Mouse (Mus musculus): Measurements from ENCODE around the gene Glb1l. TPM values are rescaled to one million over a fixed set of nuclear protein-coding genes. Genes with fewer than 3 reads are reported as not detected.
A peak's percentile ranks its signal among the peaks of the same experiment; 100 is the strongest.

Glb1l gene
- total and polyA plus RNA-seq, 3 experiments = 2.4 to 10.8 (median 3.6) TPM

GRCm38 (mm10) chr1:75168472-75169464 is 41.8 kb downstream of the Glb1l start, which contains the start of gene Zfand2b (continued):
- TF ChIP-seq HCFC1 (IDR thresholded peaks at IDR 0.05; ENCODE audit: low read depth, low read length) (peak; percentile 56), E2F4 (IDR thresholded peaks at IDR 0.05; ENCODE audit: insufficient replicate concordance, low read depth, low read length) (0 out of 2 replicates have a peak, but pooled peaks have one; percentile 60), RAD21 (IDR thresholded peaks at IDR 0.05; ENCODE audit: low read depth, low read length) (no peak; the same call in 1 of the 2 replicates), JUND (conservative IDR thresholded peaks at IDR 0.05; ENCODE audit: low read depth, low read length) (no peak), RCOR1 (conservative IDR thresholded peaks at IDR 0.05; ENCODE audit: low read depth, low read length) (0 out of 2 replicates have a peak, but pooled peaks have one; percentile 44), KAT2A (IDR thresholded peaks at IDR 0.05; ENCODE audit: insufficient replicate concordance, low read length) (peak; percentile 60; the same call in 1 of the 2 replicates), NELFE (IDR thresholded peaks at IDR 0.05; ENCODE audit: low read depth, low read length) (peak; percentile 78; the same call in 1 of the 2 replicates)

- Histone ChIP-seq H3K9me3 (replicated peaks; ENCODE audit: low read length) (no peaks in the 10 kb centered on the region), H3K4me1 (ENCODE audit: control insufficient read depth in 1 of 2, insufficient read depth in 2 of 2) (peaks cover 6 to 25% of the 10 kb centered on the region in 2 experiments), H3K9ac (ENCODE audit: insufficient read depth, low read depth) (peak overlapping the region; percentile 71), H3K36me3 (replicated peaks in 1 of 2; ENCODE audit: control insufficient read depth in 1 of 2, insufficient read depth in 1 of 2, low read length in 1 of 2) (peaks cover 32 to 36% of the 10 kb centered on the region in 2 experiments), H3K27ac (ENCODE audit: insufficient read depth, low read depth) (peak overlapping the region; percentile 38; the same call in 1 of the 2 replicates), H3K4me3 (replicated peaks in 1 of 3; ENCODE audit: low read depth in 2 of 3, low read length in 2 of 3, poor library complexity in 1 of 3) (peak overlapping the region; percentile 41 to 67 (median 51)), H3K79me2 (replicated peaks; ENCODE audit: control insufficient read depth, extremely low read depth, insufficient read depth, poor library complexity, severe bottlenecking) (no peaks in the 10 kb centered on the region), H3K27me3 (replicated peaks) (no peaks in the 10 kb centered on the region), H3K4me2 (ENCODE audit: insufficient read depth, low read depth, poor library complexity, severe bottlenecking) (peak overlapping the region; percentile 76)
- no peak for DNase-seq (ENCODE audit: extremely low read depth)
- dilution Hi-C loops (cut with MboI; ENCODE audit: extremely low pct_ligation_motif_present, extremely low pct_unique_long_range_greater_than_20kb, low sequenced_read_pairs) = no loop called here
- TF ChIP-seq E2F4 (IDR thresholded peaks at IDR 0.05; ENCODE audit: insufficient replicate concordance, low read depth, low read length) (no peak), SMC3 (IDR thresholded peaks at IDR 0.05; ENCODE audit: low read depth, low read length) (no peak), NRF1 (IDR thresholded peaks at IDR 0.05; ENCODE audit: low read depth, low read length) (no peak), ZNF384 (IDR thresholded peaks at IDR 0.05; ENCODE audit: low read depth, low read length) (no peak), POLR2AphosphoS2 (IDR thresholded peaks at IDR 0.05; ENCODE audit: low read depth, low read length) (no peak), ZKSCAN1 (IDR thresholded peaks at IDR 0.05; ENCODE audit: borderline replicate concordance, low read depth, low read length) (no peak), IRF4 (IDR thresholded peaks at IDR 0.05; ENCODE audit: low read depth, low read length) (no peak), MEF2A (IDR thresholded peaks at IDR 0.05; ENCODE audit: borderline replicate concordance, low read depth, low read length) (no peak), TBP (conservative IDR thresholded peaks at IDR 0.05; ENCODE audit: low read depth, low read length) (no peak; the same call in 1 of the 2 replicates), MXI1 (IDR thresholded peaks at IDR 0.05; ENCODE audit: low read depth, low read length) (no peak), EP300 (IDR thresholded peaks at IDR 0.05; ENCODE audit: low read length) (no peak), TCF12 (IDR thresholded peaks at IDR 0.05; ENCODE audit: low read depth, low read length) (no peak), PAX5 (IDR thresholded peaks at IDR 0.05; ENCODE audit: low read length) (no peak), JUND (conservative IDR thresholded peaks at IDR 0.05; ENCODE audit: low read depth, low read length) (no peak), KAT2A (IDR thresholded peaks at IDR 0.05; ENCODE audit: insufficient replicate concordance, low read length) (no peak)
- in situ Hi-C loops (cut with MboI; ENCODE audit: low pct_ligation_motif_present, low pct_unique_long_range_greater_than_20kb, low sequenced_read_pairs) = no loop called here
Measured at GRCm38 (mm10) chr1:75168093-75168471, 42.5 kb downstream of the Glb1l start.
